Mouse (Mus musculus) R1 (cell line): Measurements from ENCODE around the gene Psme1.

Source experiments
- DNase-seq: peaks from one replicate; pipeline ENCODE4 v3.0.0-alpha.2; 2018; ENCODE audit warnings: low read depth, low spot score

Gene Psme1

DNA sequence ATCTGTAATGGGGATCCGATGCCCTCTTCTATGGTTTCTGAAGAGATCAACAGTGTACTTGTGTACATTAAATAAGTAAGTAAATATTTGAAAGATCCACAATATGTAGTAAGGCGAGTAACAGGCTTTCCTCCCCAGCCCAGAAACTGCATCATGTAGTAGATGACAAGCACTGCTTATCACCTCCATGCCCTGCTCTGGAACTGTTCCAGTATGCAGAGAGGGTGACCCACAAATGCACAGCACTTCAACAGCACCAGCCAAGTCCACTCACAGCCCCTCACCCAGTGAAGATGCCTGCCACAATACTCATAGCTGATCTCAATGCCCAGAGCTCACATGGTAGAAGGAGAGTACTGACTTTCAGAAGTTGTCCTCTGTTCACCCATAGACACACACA, 7.3 kb upstream of the Psme1 start:
- DNase-seq = no peak

DNA sequence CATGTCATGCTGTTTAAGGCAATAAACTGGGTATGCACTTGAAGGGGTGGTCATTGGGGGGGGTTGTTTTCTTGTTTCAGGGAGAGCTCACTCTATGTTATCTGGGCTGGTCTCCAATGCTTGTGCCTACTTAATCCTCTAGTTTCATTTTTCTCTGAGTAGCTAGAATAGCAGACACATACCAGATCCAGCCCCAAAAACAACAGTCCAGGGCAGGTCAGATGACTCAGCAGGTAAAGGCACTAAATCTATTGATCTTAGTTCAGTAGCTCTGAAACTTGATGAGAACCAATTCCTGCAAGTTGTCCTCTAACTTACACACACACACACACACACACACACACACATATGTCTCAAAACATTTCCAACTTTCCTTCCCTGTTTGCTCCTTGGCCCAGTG, 6.2 kb upstream of the Psme1 start:
- no peak for DNase-seq

DNA sequence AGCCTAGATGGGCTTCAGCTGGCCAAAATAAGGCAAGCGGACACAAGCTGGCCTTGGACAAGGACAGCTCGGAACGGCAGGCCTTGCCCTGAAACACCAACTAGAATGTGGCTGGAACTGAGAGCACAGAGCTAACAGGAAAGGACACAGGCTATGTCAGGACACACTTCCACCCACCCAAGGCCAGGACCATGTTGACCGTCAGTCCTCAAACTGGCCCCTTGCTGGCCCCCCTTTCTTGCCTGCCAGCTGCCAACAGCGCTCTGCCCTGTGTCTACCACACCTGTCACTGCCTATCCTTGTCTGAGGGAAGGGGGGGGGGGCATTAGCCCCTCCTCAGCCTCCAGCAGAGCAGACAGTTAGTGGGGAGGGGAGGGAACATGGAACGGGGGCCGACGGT, 2.6 kb upstream of the Psme1 start, which contains the start of gene Fitm1:
TSS of gene Fitm1 (plus strand) at position 316 of the 400 bp plus-strand sequence.
- no peak for DNase-seq

DNA sequence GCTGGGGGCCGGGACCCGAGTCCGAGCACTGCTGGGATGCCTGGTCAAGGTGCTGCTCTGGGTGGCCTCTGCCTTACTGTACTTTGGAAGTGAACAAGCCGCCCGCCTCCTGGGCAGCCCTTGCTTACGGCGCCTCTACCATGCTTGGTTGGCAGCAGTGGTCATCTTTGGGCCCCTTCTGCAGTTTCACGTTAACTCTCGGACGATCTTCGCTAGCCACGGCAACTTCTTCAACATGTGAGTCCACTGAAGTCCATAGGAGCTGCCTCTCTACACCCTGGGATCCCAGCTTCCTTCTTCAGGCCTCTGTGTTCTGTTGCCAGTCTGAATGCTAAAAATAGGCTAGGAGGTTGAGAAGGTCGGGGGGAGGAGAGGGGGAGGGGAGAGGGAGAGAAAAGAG, 2.2 kb upstream of the Psme1 start:
- no peak for DNase-seq

DNA sequence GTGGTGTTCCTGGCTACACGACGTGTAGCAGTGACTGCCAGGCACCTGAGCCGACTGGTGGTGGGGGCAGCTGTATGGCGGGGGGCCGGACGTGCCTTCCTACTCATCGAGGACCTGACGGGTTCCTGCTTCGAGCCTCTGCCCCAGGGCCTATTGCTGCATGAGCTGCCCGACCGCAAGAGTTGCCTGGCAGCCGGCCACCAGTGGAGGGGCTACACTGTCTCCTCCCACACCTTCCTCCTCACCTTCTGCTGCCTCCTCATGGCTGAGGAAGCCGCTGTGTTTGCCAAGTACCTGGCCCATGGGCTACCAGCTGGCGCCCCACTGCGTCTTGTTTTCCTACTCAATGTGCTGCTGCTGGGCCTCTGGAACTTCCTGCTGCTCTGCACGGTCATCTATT, 1.5 kb upstream of the Psme1 start:
- DNase-seq = no peak

DNA sequence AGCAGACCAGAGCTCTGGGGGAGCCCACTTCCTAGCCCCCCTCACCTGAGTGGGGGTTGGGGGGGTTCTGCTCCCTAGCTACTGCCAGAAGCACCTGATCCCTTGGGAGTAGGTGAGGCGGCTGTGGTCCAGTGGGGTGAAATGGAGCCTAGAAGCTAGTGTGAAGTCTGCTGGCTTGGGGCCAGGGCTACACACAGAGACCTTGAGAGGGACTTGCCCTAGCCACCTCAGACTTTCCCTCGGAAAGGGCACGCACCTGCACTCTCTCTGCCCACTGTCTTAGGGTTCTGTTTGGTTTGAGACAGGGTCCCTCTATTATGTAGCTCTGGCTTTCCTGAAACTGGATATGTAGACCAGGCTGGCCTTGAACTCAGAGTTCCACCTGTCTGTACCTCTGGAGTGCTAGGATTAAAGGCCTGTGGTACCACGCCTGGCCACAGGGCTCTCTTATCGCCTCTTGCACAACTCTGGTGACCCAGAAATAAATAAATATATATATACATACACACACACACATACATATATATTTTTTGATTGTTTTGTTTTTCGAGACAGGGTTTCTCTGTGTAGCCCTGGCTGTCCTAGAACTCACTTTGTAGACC, 846 bp downstream of the Psme1 start:
- DNase-seq = peak; percentile 35

DNA sequence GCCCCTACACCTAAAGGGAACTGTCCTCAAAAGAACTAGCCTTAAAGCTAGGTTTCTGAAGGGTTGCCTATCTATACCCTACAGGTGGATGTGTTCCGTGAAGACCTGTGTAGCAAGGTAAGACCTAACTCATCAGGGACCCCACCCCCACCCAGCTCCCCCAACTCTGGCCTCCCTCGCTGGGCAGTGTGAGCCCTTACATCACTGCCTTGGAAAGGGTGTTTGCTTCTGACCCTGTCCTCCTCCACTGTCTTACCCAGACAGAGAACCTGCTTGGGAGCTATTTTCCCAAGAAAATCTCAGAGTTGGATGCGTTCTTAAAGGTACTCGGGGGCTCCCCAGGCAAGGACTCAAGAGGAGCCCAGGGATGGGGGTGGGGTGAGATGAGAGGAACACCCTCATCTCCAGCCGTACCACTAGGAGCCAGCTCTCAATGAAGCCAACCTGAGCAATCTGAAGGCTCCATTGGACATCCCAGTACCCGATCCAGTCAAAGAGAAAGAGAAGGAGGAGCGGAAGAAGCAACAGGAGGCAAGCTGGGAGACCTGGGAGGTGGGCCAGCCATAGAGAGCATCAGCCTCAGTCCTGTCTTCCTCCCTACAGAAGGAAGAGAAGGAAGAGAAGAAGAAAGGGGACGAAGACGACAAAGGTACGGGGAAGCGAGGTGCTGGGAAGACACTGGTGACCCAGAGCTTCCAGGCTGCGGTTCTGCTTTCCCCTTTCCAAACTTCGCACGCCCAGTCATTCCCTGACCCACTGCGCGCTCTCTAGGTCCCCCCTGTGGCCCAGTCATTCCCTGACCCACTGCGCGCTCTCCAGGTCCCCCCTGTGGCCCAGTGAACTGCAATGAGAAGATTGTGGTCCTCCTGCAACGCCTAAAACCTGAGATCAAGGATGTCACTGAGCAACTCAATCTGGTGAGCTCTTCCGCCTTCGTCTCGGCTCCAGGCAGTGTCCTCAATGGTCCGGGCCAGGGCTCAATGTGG, 1.9 kb downstream of the Psme1 start:
- peak; percentile 39 for DNase-seq

DNA sequence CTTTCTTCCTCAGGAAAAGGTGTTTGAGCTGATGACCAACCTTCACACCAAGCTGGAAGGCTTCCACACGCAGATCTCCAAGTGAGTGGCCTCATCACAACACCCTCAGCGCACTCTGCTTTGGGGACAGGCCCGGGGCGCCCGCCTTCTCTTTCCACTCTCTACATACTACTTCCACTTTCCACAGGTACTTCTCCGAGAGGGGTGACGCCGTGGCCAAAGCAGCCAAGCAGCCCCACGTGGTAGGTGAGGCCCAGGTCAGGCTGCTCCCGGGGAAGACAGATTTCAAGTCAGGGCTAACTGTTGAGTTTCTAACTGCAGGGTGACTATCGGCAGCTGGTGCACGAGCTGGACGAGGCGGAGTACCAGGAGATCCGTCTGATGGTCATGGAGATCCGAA, 2.8 kb downstream of the Psme1 start:
- no peak for DNase-seq

DNA sequence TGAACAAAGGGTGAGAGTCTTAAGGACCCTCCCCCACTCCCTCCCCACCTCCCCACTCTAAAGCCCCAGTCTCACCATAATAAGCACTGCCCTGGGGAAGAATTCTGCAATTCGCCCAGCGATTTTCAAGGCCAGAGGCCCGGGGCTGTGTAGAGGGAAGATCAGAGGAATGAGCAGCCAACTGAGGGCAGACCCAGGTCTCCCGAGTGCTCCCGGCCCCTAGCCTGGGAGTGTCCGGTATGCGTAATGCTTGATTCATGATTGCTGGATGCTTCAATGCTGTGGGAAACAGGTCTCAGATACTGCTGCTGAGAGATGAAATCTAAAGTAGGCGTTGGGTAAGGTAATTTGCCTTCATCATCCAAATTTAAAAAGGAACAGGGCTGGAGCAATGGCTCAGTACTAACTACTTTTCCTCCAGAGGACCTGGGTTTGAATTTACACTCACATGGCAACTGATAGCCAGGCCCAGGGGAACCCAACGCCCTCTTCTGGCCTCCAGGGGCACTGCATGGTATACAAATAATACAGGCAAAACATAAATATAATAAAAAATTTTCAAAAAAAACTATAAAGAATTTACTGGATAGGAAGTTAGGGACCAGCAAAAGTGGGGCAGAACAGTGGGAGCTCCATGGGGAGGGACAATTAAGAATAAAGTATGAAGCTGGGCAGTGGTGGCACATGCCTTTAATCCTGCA, 4.2 kb downstream of the Psme1 start:
- no peak for DNase-seq

DNA sequence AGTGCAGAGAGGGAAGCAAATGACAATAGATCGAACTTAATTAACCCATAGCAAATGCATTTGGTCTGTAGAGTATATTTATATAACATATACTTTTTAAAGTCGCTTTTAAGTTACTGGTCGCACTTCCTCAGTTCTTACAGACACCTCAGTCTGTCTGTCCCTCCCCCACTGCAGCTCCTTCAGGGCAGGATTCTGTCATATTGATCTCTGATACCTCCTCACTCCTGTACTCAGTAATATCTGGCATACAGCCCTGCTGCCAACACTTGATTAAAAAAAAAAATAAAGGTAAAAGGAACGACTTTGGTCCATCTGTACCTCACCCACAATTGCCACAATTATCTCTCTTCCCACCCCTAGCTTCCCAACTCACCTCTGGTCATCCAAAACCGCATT, 6.4 kb downstream of the Psme1 start:
- no peak for DNase-seq

DNA sequence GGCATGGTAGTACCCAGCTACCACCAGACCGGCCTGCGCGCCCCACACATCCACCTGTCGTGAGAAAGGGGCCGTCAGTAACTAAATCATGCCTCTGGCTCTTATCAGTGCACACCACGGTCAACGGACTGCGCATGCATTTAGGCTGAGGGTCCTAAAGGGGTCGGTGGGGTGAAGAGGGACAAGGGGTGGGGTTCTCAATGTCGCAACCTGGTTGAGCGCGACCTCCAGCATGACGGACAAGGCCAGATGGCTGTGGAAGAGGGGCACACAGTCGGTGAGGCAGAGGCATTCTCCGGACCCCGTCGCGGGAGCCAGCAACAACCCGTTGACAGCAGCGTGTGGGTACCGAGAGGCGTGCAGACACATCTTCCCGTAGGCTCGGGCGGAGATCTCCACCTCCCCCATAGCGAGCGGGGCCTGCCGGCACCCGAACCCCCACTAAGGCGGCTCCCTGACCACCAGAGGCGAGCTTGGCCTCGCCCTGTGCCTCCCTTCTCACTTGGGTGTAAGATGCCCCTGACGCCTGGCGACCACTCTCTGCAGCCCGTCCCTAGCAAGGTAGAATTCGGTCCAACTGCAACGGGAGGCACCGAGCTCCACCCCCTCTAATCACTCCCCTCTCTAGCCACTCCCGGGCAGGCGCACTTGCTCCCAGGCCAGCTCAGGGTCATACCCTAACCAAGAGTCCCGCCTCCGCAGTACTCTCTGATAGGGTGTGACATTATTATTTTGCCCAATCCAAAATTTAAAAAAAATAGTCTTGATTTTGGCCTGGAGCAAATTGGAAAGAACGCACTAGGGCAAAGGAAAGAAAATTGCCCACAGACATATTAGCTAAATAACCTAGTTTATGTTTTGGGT, 7.0 kb downstream of the Psme1 start, which contains the start of gene Emc9:
TSS of gene Emc9 (minus strand) at position 601 of the 864 bp plus-strand sequence.
- peak; percentile 92 for DNase-seq

DNA sequence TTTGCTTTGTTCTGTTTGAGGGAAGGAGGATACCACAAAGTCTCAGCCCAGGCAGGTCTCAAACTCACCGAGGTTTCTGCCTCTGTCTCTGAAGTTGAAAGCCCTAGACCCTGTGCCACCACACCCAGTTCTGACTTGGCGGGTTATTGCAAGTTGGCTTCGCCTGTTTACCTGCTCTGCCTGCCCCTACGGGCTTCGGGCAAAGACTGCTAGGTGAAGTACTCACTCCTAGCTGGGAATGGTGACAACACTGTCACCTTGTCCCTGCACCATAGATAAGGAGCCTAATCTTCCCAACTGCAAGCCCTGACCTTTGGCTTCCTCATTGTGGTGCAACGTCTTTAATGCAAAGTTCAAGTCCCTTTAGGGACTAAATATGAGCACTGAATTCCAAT, 7.6 kb downstream of the Psme1 start:
- peak; percentile 27 for DNase-seq

DNA sequence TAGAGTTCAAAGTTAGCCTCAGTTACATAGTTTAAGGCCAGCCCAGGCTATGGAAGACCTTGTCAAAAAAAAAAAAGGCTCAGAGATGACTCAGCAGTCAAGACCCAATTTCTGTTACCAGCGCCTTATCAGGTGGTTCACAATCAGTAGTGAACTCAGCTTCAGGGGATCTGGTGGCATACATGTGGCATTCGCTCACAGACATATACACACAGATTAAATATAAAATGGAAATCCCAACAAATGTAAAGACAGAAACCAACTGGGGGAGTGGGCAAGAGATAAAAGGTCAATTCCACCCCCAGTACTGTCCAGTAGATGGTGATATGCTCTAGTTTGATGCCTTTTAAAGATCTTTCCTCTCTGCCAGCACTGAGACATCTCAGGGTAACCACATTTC, 8.2 kb downstream of the Psme1 start:
- no peak for DNase-seq

DNA sequence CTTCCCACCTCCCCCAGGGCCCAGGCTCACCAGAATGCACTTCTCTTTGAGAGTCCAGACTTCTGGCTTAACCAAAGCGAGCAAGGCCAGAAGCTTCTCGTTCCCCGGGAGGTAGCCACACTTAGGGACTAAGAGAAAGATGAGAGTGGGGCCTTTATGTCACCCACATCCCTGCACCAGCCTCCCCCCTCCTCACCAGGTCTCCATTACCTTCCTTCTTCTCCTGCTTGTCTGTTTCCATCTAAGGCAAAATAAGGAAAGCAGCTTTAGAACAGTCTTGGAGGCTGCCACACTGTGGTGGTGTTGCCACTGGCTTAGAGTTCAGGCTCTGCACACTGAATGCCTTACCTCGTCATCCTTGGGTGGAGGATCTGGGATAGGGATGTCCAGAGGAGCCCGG, 11.3 kb downstream of the Psme1 start:
- no peak for DNase-seq

DNA sequence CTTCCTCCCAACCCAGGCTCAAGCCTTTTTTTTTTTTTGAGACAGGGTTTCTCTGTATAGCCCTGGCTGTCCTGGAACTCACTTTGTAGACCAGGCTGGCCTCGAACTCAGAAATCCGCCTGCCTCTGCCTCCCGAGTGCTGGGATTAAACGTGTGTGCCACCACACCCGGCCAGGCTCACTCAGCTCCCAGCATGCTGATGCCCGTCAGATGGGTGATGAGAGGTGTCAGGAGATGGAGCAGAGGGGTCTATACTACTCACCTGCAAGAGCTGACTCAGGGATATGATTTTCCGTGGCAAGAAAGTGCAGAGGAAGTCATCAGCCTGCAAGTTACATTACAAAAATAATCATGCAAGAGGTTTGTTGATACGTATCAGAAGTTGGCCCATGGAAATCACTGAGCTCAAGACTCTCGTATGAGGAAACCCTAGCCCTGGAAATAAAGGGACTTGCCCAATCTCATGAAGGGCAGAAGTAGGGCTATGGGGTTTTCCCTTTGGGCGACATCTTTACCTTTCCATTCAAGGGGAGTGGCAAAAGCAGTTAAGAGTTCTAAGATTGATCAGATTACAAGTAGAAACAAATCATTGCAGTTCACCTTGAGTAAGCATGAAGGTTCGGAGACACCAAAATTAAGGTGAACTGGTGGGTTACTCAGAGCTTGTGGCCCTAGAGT, 12.0 kb downstream of the Psme1 start:
- DNase-seq = no peak

DNA sequence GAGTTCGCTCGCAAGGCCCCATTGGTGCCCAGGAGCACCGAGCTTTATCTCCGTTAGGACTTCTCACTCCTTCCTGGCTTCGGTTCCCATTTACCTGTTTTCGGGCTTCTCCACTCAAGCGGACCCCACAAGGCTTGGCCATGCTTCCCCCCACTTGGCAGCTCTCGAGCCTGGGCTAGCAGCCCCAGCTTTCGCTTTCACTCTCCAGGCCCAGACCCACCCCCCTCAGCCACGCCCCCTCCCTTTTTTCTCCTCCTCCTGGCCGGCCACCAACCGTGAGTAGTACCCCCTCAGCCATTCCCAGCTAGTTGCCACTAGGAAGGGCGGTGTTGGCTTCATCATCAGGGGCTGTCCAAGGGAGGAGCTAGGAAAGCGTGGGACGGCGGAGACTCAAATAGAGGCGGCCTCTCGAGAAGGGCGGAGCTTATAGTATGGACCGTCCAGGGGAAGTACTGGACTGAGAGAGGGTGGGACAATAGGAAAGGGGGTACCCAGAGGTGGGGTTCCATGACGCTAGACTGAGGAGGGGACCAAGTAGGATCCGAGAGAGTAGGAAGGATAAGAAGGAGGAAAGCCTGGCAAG, 12.9 kb downstream of the Psme1 start, which contains the start of gene Psme2:
TSS of gene Psme2 (minus strand) at position 366 of the 583 bp plus-strand sequence.
- peak; percentile 99 for DNase-seq

DNA sequence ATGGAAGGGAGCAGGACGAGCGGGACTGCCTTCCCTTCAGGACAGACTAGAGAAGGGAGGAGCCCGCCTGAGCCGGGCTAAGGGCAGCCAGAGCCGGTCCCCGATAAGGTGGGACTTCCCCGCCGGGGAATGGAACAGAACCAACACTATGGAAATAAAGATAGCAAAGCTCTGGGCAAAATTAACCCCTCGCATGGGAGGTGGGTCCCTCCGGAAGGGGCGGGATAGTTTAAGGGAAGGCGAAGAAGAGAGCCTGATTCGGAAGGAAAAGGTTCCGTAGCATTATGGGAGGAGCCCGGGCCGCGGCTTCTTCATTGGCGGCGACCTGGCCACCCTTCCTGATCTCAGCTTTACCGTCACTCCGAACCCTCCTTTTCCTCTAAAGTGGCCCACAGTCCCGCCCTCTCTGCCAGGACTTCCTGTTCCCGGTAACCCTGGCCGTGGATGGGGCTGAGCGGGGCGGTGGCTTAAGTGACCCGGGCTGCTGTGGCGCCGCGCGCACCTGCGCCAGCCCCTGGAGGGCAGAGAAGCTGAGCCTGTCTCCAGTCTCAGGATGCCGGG, 13.5 kb downstream of the Psme1 start, which contains the start of gene Rnf31:
TSS of gene Rnf31 (plus strand) at position 378 of the 561 bp plus-strand sequence.
- peak; percentile 99 for DNase-seq

DNA sequence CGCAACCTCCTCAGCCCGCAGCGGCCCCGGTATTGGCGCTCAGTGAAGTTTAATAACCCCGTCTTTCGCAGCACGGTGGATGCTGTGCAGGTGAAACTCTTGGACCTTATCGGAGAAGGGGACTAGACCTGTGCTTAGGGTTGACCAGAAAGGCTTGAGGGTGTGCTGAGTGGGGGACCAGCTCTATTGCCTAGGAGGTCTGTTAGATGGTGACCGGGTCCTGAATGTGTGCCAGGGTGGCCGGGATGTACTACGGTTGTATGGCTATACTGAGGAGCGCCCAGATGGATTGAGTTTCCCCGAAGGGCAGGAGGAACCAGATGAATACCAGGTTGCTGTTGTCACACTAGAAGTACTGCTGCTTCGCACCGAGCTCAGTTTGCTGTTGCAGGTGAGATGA, 14.3 kb downstream of the Psme1 start:
- no peak for DNase-seq

DNA sequence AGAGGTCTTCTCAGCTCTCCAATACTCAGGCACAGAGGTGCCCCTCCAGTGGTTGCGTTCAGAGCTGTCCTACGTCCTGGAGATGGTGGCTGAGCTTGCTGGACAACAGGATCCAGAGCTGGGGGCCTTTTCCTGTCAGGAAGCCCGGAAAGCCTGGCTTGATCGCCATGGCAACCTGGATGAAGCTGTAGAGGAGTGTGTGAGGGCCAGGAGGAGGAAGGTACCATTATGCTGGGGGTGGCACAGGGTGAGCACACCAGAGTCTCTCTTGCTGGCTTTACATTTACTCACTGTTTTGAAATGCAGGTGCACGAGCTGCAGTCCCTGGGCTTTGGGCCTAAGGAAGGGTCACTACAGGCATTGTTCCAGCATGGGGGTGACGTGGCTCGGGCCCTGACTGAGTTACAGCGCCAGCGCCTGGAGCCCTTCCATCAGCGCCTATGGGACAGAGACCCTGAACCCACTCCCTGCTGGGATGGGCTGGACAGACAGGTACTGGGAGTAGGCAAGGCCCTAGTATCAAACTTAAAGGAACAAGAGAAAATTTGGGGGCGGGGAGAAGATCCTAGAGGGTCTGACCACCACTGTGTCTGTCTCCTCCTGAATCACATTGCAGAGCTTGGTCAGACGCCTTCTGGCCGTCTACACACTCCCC, 18.2 kb downstream of the Psme1 start:
- DNase-seq = no peak
